Mouse (Mus musculus): ENCODE data around the gene Wfdc17. TPM values are rescaled to one million over a fixed set of nuclear protein-coding genes. Genes with fewer than 3 reads are reported as not detected.

The Wfdc17 gene
- polyA plus RNA-seq (2017; shearing (Covaris generic)) = not detected

GRCm38 (mm10) chr11:83703705-83704104 is at the start of gene Wfdc17:
Gene Wfdc17, plus strand, starts transcription at chr11:83703991.

GRCm38 (mm10) chr11:83662204-83662603 is 41.6 kb upstream of the Wfdc17 start, which contains the start of gene Ccl4:
Gene Ccl4, plus strand, starts transcription at chr11:83662584.

DNA sequence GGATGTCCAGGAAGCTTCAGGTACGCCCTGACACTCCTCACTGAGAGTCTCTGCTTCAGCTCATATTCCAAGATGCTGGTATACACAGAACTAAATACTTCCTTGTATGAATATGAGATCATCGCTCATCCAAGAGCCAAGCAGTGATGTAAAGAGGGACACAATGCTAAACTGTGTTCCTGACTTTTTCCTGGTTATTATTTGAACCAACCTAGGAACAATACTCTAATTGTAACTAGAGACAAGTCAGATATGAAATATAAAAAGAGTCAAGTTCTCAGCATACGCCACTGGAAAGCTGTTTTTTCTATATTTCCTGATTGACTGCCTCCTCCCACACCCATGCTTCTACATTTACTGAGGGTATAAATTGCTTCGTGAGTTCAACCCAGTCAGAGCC is 4.9 kb downstream of the Wfdc17 start, which contains the start of gene Wfdc18:
Gene Wfdc18, plus strand, starts transcription at position 301 of the 400 bp plus-strand sequence.

GRCm38 (mm10) chr11:83746681-83747080 is 42.9 kb downstream of the Wfdc17 start, which contains the start of gene Wfdc21:
Gene Wfdc21, plus strand, starts transcription at chr11:83746940.

GRCm38 (mm10) chr11:83753581-83754181 is 49.9 kb downstream of the Wfdc17 start, which contains the start of gene Heatr6:
Gene Heatr6, plus strand, starts transcription at chr11:83753696.

Other genes starting within 250 kb of the Wfdc17 start
- not detected for gene Mmp28, start 240.9 kb upstream of the Wfdc17 start, polyA plus RNA-seq (2017; shearing (Covaris generic))
- gene Taf15, start 230.9 kb upstream of the Wfdc17 start, polyA plus RNA-seq (2017; shearing (Covaris generic)) = 22.8 TPM
- not detected for gene Heatr9, start 181.8 kb upstream of the Wfdc17 start, polyA plus RNA-seq (2017; shearing (Covaris generic))
- 1.4 TPM for gene Ccl5, start 173.5 kb upstream of the Wfdc17 start, polyA plus RNA-seq (2017; shearing (Covaris generic))
- gene Ccl9, start 125.4 kb upstream of the Wfdc17 start, polyA plus RNA-seq (2017; shearing (Covaris generic)) = not detected
- gene Ccl6, start 110.9 kb upstream of the Wfdc17 start, polyA plus RNA-seq (2017; shearing (Covaris generic)) = not detected
- gene Rpl9-ps1, start 58.4 kb upstream of the Wfdc17 start, polyA plus RNA-seq (2017; shearing (Covaris generic)) = not detected
- gene Ccl3, start 54.6 kb upstream of the Wfdc17 start, polyA plus RNA-seq (2017; shearing (Covaris generic)) = not detected
- gene Ccl4, start 41.4 kb upstream of the Wfdc17 start, polyA plus RNA-seq (2017; shearing (Covaris generic)) = not detected
- not detected for gene Wfdc18, start 5.0 kb downstream of the Wfdc17 start, polyA plus RNA-seq (2017; shearing (Covaris generic))
- not detected for gene Wfdc21, start 42.9 kb downstream of the Wfdc17 start, polyA plus RNA-seq (2017; shearing (Covaris generic))
- 32.1 TPM for gene Heatr6, start 49.7 kb downstream of the Wfdc17 start, polyA plus RNA-seq (2017; shearing (Covaris generic))
- gene Hnf1b, start 146.1 kb downstream of the Wfdc17 start, polyA plus RNA-seq (2017; shearing (Covaris generic)) = not detected
- 63.1 TPM for gene Ddx52, start 238.1 kb downstream of the Wfdc17 start, polyA plus RNA-seq (2017; shearing (Covaris generic))

Data from naive thymus-derived CD4-positive, alpha-beta T cell, adult 5 months (primary cell).